Mouse (Mus musculus) heart, adult 2 months (tissue): Measurements from ENCODE around the gene Nek8.

Source experiments
- CTCF ChIP-seq: fragments of 200-600 bp; IDR thresholded peaks from 2 replicates; pipeline ENCODE4 v1.8.1; 2022; ENCODE audit warnings: antibody characterized with exemption, mild to moderate bottlenecking, moderate library complexity
- EP300 ChIP-seq: fragments of 200-500 bp; IDR thresholded peaks from 2 replicates; pipeline ENCODE4 v1.6.1; 2011; ENCODE audit warnings: low read depth, low read length, control low read depth; ENCODE audit not compliant: insufficient read depth

DNA sequence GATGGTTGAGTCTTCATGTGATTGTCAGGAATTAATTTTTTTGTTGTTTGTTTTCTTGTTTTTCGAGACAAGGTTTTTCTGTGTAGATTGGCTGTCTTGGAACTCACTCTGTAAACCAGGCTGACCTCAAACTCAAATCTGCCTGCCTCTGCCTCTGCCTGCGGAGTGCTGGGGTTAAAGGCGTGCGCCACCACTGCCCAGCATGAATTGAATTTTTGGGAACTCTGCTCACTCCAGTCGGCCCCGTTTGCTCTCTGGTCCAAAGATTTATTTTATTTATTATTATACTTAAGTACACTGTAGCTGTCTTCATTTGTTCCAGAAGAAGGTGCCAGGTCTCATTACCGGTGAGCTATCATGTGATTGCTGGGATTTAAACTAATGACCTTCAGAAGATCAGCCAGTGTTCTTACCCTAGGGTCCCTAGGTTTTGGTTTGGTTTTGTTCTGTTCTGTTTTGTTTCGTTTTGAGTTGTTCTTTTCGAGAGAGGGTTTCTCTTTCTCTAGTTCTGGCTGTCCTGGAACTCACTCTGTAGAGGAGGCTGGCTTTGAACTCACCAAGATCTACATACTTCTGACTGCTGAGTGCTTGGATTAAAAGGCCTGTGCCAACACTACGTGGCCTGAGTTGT, 7.5 kb upstream of the Nek8 start:
- TF ChIP-seq CTCF (no peak), EP300 (no peak)
